In the genomic region with DNA sequence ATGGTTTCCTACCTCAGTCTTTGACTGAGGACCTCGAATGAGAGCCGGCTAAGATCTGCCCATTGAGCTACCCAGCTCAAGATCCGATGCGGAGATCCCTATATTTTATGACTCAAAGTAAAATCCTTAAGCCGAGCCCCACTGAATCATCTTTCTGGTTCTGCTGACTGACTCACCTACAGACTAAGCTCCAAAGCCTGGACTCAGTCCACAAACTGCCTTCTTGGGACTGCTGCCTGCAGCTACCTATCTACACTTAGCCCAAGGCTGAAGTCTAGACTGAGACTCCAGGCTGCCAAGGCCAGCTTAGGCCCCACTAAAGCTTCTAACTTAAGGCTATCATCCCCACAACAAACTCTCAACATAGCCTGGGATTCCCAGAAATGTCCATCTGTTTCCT, we compare ENCODE assay signal across 13 mouse cellular contexts. TPM values are rescaled to one million over a fixed set of nuclear protein-coding genes. Genes with fewer than 3 reads are reported as not detected.
"Had no signal": no experiment of that assay in that cellular context is flagged by ENCODE, and none has a peak within 500 bp of the region (broad histone marks: within the 10 kb centered on the region; RNA-seq: fewer than 3 reads in every experiment).

No protein-coding gene starts in this region.

- ATAC-seq: liver, embryonic 12.5 days; midbrain, embryonic 13.5 days; midbrain, embryonic 16.5 days had no signal

- DNase-seq: kidney, postnatal 25 days; layer of hippocampus, adult 9-11 months; liver; lung, adult 18-20 months; lung, postnatal 10 days; lung, postnatal 36 days; retina, postnatal 1 day; thymus, postnatal 25 days had no signal

RNA-seq across cellular contexts. Expression of gene Fgd1, which starts 30.1 kb away (rescaled TPM):
- total RNA-seq: monocyte, adult 5-6 weeks; neutrophil, adult 5-6 weeks had no signal
